Mouse (Mus musculus): ENCODE measurements around the gene Ptpre.

The Ptpre gene

GRCm38 (mm10) chr7:135593825-135594224 lies 56.5 kb downstream of the Ptpre start:
- ChIA-PET POLR2A (no interaction called here), CTCF (no interaction called here)

DNA sequence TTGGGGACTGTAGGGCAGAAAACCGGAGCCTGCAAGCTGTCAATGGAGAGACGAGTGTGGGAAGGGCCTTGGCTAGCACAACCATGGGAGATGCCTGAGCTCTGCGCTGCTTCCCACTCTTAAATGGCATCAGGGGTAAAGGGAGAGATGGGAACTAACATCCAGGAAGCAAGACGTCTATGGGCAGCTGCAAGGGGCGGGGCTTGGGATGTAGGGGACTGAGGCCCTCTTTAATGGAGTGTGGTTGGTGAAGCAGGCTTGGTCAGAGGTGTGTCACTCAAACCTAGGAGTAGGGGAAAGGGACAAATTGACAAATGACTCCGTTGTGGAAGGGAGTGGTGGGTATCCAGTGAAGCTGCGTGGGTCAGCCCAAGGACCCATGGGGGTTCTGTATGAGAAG lies 57.4 kb downstream of the Ptpre start:
- ChIA-PET CTCF (interaction anchor here in 2 of 4 experiments (0.5 to 1.1 kb wide), 2 partner anchors 37 to 282 kb away, joined by 3 to 4 read pairs; no protein-coding TSS in a partner anchor), POLR2A (no interaction called here)

DNA sequence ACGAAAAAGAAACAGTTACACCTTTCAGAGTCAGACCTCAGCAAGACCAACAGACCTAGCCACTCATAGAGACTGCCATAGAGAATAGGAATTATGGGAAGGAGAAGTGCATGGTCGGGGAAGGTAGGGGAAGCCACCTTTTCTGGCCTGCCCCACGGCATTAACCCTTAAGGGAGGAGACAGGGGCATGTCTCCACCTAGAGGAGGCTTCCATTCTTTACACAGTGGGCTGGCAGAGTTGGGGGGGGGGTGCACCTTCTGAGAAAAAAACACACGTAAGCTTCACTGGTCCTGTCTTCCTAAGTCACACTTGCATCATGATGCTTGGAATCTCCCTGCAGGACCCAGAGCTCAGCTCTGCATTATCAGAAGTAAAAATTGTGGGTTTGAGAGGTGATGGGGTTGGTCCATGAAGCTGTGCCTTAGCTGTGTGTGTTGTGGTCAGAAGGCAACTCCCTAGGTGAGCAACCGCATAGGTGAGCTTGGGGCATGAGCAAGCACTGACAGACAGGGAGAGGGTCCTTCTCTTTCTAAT lies 58.4 kb downstream of the Ptpre start:
- CTCF ChIA-PET: interaction anchor here (0.6 to 1.7 kb wide), 11 partner anchors 10 to 1486 kb away, joined by 3 to 10 read pairs (median 3); partner anchors contain the start of gene Ptpre (in 1 of the 4)
- POLR2A ChIA-PET: no interaction called here

GRCm38 (mm10) chr7:135597006-135597405 lies 59.7 kb downstream of the Ptpre start:
- ChIA-PET POLR2A (interaction anchor here in 1 of 4 experiments (1.0 to 1.4 kb wide), 2 partner anchors 18 to 59 kb away, joined by 3 read pairs; no protein-coding TSS in a partner anchor), CTCF (interaction anchor here in 3 of 4 experiments (1.2 to 1.7 kb wide), 4 partner anchors 9 to 35 kb away, joined by 3 to 5 read pairs (median 4); no protein-coding TSS in a partner anchor)

GRCm38 (mm10) chr7:135597604-135598289 lies 60.5 kb downstream of the Ptpre start:
- ChIA-PET POLR2A (interaction anchor here in 1 of 4 experiments (1.0 to 1.4 kb wide), 2 partner anchors 17 to 60 kb away, joined by 3 read pairs; no protein-coding TSS in a partner anchor), CTCF (interaction anchor here in 2 of 4 experiments (0.6 to 1.7 kb wide), 2 partner anchors 34 to 54 kb away, joined by 4 to 7 read pairs; no protein-coding TSS in a partner anchor)

DNA sequence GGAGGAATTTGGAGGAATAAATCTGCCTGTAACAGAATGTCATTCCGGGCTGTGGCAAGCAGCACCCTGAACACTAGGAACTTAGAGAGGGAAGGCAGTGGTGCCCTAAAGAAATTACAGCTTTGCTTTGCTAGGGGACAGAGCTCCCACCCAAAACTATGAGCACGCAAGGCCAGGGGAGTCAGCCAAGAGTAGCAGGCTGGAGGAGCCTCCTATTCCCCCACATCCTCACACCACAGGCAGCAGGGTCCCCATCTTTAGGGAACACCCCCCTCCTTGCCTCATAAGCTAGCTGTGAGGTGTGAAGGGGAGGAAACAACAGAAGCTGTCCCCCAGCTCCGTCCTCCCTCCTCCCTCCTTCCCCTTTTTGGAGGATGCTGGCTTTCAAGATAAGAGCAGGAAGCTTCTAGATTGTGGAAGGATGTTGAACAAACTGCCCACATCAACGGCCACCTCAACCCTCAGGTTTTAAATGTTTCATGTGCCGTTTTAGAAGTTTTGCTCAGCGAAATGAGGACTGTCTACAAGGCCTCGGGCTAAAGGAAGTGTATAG lies 61.1 kb downstream of the Ptpre start:
- ChIA-PET POLR2A (interaction anchor here in 1 of 4 experiments (1.4 kb wide), 1 partner anchor 60 kb away, joined by 3 read pairs; no protein-coding TSS in a partner anchor), CTCF (interaction anchor here in 2 of 4 experiments (1.0 to 2.6 kb wide), 3 partner anchors 33 to 61 kb away, joined by 4 to 7 read pairs (median 7); partner anchors contain the start of gene Ptpre (in 2 of the 2))

DNA sequence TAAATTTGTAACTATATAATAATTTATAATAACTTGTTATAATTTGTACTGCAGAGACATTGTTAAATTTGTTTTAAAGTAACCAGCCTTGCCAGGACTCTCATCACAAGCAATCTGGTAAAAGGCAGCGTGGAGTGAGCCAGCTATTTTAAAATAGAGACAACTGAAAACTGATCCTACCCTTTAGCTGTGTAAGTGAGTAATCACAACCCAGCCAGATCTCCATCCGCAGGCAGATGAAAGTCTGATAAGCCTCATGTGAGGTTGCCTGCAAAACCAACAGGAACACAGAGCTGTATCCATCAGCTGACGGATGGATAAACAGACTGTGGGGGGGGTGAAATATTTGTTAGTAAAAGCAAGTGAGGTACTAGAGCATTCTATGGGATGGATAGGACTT lies 62.8 kb downstream of the Ptpre start:
- CTCF ChIA-PET: interaction anchor here in 2 of 4 experiments (0.5 to 2.6 kb wide), 3 partner anchors 55 to 165 kb away, joined by 3 to 7 read pairs (median 5); partner anchors contain the start of gene Ptpre (in 1 of the 2)
- POLR2A ChIA-PET: no interaction called here

DNA sequence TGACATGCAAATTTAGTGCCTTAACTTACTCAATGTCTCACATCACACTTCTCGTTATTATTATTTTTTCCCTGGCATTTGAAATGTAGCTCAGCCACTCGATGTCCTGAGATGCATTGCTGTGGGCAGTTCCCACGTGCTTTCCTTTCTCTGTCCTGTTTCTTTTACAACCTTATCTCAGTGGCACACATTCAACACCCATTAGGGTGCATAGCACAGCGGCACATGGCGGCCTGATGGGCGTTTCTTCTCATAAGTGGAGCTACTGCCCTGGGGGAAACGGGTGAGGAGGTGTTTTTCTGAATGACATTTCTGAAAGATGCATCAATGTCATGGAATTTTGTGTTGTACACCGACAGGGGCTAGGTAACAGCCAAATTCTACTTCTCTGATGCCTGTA lies 64.3 kb downstream of the Ptpre start:
- ChIA-PET POLR2A (interaction anchor here in 1 of 4 experiments (0.6 kb wide), 1 partner anchor 102 kb away, joined by 4 read pairs; no protein-coding TSS in a partner anchor), CTCF (no interaction called here)

GRCm38 (mm10) chr7:135602265-135602664 lies 65.0 kb downstream of the Ptpre start:
- CTCF ChIA-PET: no interaction called here
- POLR2A ChIA-PET: interaction anchor here in 1 of 4 experiments (0.8 kb wide), 1 partner anchor 149 kb away, joined by 3 read pairs; no protein-coding TSS in a partner anchor

GRCm38 (mm10) chr7:135602881-135603523 lies 65.7 kb downstream of the Ptpre start:
- ChIA-PET CTCF (interaction anchor here in 1 of 4 experiments (0.6 kb wide), 1 partner anchor 29 kb away, joined by 3 read pairs; no protein-coding TSS in a partner anchor), POLR2A (interaction anchor here in 1 of 4 experiments (0.8 to 1.3 kb wide), 2 partner anchors 150 to 192 kb away, joined by 3 read pairs; no protein-coding TSS in a partner anchor)

- POLR2A ChIA-PET: interaction anchor here in 1 of 4 experiments (0.8 kb wide), 2 partner anchors 16 to 19 kb away, joined by 3 read pairs; no protein-coding TSS in a partner anchor
- CTCF ChIA-PET: interaction anchor here in 3 of 4 experiments (0.7 to 0.9 kb wide), 3 partner anchors 9 to 68 kb away, joined by 3 read pairs; partner anchors contain the start of gene Ptpre (in 1 of the 3)
Measured at GRCm38 (mm10) chr7:135605002-135605803, 67.9 kb downstream of the Ptpre start.

GRCm38 (mm10) chr7:135605804-135606072 lies 68.5 kb downstream of the Ptpre start:
- POLR2A ChIA-PET: interaction anchor here in 1 of 4 experiments (0.8 kb wide), 1 partner anchor 15 kb away, joined by 3 read pairs; no protein-coding TSS in a partner anchor
- CTCF ChIA-PET: interaction anchor here in 1 of 4 experiments (0.8 kb wide), 1 partner anchor 9 kb away, joined by 3 read pairs; no protein-coding TSS in a partner anchor

GRCm38 (mm10) chr7:135608208-135608607 lies 70.9 kb downstream of the Ptpre start:
- ChIA-PET CTCF (interaction anchor here in 1 of 4 experiments (1.0 kb wide), 1 partner anchor 23 kb away, joined by 4 read pairs; no protein-coding TSS in a partner anchor), POLR2A (no interaction called here)

DNA sequence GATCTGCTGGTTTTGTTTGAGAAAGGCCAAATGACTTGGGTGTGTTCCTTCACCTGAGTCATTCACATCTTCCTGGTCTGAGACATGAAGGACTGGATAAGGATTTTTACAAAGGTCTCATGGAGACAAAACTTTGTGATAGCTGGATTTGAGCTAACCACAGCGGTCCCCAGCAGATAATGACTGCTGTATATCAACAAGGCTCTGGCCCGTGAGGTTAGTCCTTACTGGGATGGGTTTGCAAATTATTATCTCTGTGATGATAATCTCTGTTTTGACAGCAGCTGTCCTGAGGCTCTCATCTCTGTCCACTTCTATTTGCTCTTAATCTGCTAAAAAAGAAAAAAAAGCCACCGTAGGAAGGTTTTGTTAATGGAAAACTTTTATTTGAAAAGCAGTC lies 71.7 kb downstream of the Ptpre start:
- CTCF ChIA-PET: interaction anchor here in 1 of 4 experiments (1.0 kb wide), 1 partner anchor 22 kb away, joined by 4 read pairs; no protein-coding TSS in a partner anchor
- POLR2A ChIA-PET: no interaction called here

GRCm38 (mm10) chr7:135609655-135610054 lies 72.4 kb downstream of the Ptpre start:
- CTCF ChIA-PET: no interaction called here
- POLR2A ChIA-PET: no interaction called here

DNA sequence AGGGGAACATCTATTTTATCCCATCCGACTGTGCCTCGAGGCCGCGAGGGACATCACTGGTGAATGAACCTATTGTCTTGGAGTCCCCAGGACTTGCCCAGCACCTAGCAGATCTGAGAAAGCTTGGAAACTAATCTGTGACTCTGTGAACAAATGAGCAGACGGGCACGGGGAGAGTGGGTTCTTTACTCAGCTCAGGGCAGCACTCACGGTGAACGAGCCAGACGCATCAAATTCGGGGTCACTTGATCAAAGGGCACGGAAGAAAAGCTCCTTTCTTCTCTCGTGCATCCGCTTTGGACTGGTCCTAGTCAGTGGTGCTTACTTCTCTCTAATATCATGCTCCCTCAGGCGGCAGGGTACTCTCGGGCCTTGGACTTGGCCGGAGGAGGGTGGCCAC lies 75.0 kb downstream of the Ptpre start:
- ChIA-PET POLR2A (no interaction called here), CTCF (interaction anchor here in 1 of 4 experiments (1.0 kb wide), 2 partner anchors 13 to 75 kb away, joined by 3 to 4 read pairs; partner anchors contain the start of gene Ptpre)

DNA sequence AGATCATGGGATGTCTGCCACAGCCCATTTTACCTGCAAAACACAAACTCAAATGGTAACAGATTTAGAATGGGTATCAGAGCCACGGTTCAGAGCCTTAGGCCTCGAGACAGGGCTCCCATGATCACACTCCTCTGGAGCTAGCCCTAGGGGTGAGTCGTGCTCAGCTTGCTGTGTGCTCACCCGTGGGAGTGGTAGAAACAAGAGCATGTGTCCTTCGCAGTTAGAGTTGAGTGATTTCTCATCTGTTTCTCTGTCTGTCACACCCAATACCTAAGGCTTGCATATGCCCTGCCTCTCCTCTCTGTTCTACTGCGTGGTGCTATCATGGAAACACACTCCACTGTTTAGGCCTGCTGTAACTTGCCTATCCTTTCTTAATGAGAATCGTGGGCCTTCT lies 75.5 kb downstream of the Ptpre start:
- CTCF ChIA-PET: interaction anchor here in 2 of 4 experiments (1.0 to 1.5 kb wide), 4 partner anchors 12 to 75 kb away, joined by 3 to 4 read pairs (median 3); partner anchors contain the start of gene Ptpre (in 2 of the 2)
- POLR2A ChIA-PET: interaction anchor here in 1 of 4 experiments (1.1 kb wide), 1 partner anchor 14 kb away, joined by 3 read pairs; no protein-coding TSS in a partner anchor

GRCm38 (mm10) chr7:135613380-135613779 lies 76.1 kb downstream of the Ptpre start:
- ChIA-PET CTCF (interaction anchor here in 3 of 4 experiments (0.9 to 1.5 kb wide), 4 partner anchors 11 to 76 kb away, joined by 3 to 5 read pairs (median 4); partner anchors contain the start of gene Ptpre (in 1 of the 3)), POLR2A (interaction anchor here in 1 of 4 experiments (1.1 to 1.6 kb wide), 2 partner anchors 14 to 75 kb away, joined by 3 to 4 read pairs; partner anchors contain the start of gene Ptpre)
